In the genomic region with DNA sequence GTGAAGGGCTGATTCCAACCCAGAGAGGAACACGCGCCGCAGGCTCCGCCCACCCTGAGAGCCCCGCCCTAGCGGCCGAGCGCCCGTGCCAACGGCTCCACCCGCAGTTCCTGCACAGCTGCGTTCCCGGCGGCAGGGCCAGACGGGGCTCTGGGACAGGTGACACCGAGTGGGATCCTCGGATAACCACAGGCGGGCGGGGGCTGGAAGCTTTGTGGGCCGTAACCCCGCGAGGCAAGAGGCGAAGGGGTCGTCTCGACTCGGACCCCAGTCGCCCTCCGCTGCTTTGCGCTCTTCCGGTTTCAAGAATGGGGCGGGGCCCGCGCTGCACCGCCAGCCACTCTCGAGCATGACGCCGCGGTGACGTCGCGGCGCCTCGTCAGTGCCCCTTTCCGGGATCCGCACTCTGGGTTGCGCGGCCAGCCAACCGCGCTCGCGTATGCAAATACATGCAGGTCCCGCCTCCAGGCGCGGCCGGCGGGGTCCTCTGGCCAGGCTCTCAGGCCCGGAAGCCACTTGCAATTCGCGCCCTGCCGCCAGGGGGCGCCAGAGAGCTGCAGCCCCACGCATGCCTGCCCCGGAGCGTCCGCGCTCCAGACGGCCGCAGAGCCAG, we compare ENCODE assay signal across 8 mouse cellular contexts. TPM values are rescaled to one million over a fixed set of nuclear protein-coding genes. Genes with fewer than 3 reads are reported as not detected.
DNase-seq lines count a peak whose midpoint lies in the region; ATAC-seq lines count a peak whose summit lies in the region.

Gene Ocel1 (plus strand): TSS at position 63 of the 613 bp plus-strand sequence.

- peaks cover 13% of the 10 kb centered on the region; the same call in 1 of the 2 replicates for H3K79me2 ChIP-seq in macrophage (ENCODE audit: inconsistent target)

- H3K9me3 ChIP-seq in hindbrain, embryonic 16.5 days (ENCODE audit: control insufficient read depth, low read length), result no peaks in the 10 kb centered on the region

- DNase-seq in T-cell, adult 2 months (ENCODE audit: low spot score), result peak; percentile 99
- DNase-seq in cerebellum, postnatal 36 days, result peak; percentile 91 to 96
- peak; percentile 97 for DNase-seq in gastrocnemius, adult 18-20 months (ENCODE audit: low spot score)
- peak; percentile 94 to 98 for DNase-seq in left cerebral cortex, adult 18-20 months (ENCODE audit: low spot score in 2 of 2)
- DNase-seq in right cerebral cortex, adult 18-20 months, result peak; percentile 99
- peak; percentile 84 for DNase-seq in urinary bladder, postnatal 10 days (ENCODE audit: low spot score)

- H3K4me1 ChIP-seq in hindbrain, embryonic 16.5 days (ENCODE audit: control insufficient read depth, insufficient read depth, low read depth, low read length), result peaks cover 22% of the 10 kb centered on the region

- under 1% methylated on average over 67 of the region's 68 CpGs for WGBS in hindbrain, embryonic 16.5 days
- under 1% methylated on average over 65 of the region's 68 CpGs for WGBS in macrophage (ENCODE audit: missing documents)

- peak within 1 kb of the TSS; percentile 77 for H3K9ac ChIP-seq in hindbrain, embryonic 16.5 days (ENCODE audit: low read depth, low read length)

- H3K27me3 ChIP-seq in hindbrain, embryonic 16.5 days (replicated peaks; ENCODE audit: control insufficient read depth, insufficient read depth, low read length), result no peaks in the 10 kb centered on the region

- H3K27ac ChIP-seq in hindbrain, embryonic 16.5 days (ENCODE audit: low read depth, low read length), result peak within 1 kb of the TSS; percentile 89
- H3K27ac ChIP-seq in macrophage, result peak within 1 kb of the TSS; percentile 62

- peaks cover 19% of the 10 kb centered on the region for H3K36me3 ChIP-seq in hindbrain, embryonic 16.5 days (ENCODE audit: control insufficient read depth, insufficient read depth, low read length)
- peaks cover 8% of the 10 kb centered on the region; the same call in 1 of the 2 replicates for H3K36me3 ChIP-seq in macrophage (ENCODE audit: inconsistent target)

- peak within 1 kb of the TSS; percentile 77 for H3K4me3 ChIP-seq in hindbrain, embryonic 16.5 days (ENCODE audit: low read length)
- H3K4me3 ChIP-seq in macrophage (ENCODE audit: inconsistent target), result peak within 1 kb of the TSS; percentile 29

- peak; percentile 86 for ATAC-seq in hindbrain, embryonic 16.5 days

- peak within 1 kb of the TSS; percentile 64 for H3K4me2 ChIP-seq in hindbrain, embryonic 16.5 days (ENCODE audit: low read length)

RNA-seq across cellular contexts. Expression of gene Ocel1, which starts in this region (rescaled TPM):
- total RNA-seq in gastrocnemius, adult 18-20 months (2021), result 1 to 10 TPM; 6.1 to 6.2 TPM
- 5.5 and 6.3 TPM in 2 replicates for polyA plus RNA-seq in hindbrain, embryonic 16.5 days (2015; fragmentation: Nextera tagmentation; extraction: Ambion mirVana)
- 10 to 100 TPM; 15.0 to 16.0 TPM for total RNA-seq in left cerebral cortex, adult 18-20 months (2021)
- 10 to 100 TPM in 23 of 26 experiments, 1 to 10 TPM in 3; 7.5 to 60.0 (median 27.1) TPM for total RNA-seq in macrophage (2018; cell fraction: chromatin; rRNA removed)
- total RNA-seq in macrophage (2018; cell fraction: cytosol; rRNA removed), result 10 to 100 TPM; 11.0 to 31.9 (median 21.0) TPM
- total RNA-seq in macrophage (2018; cell fraction: nucleus; rRNA removed), result 10 to 100 TPM in 23 of 26 experiments, 1 to 10 TPM in 3; 5.8 to 62.8 (median 26.0) TPM
- polyA plus RNA-seq in macrophage (2018), result 10.2 to 15.8 TPM (median 13.3 TPM) in 3 replicates

Comparison
In these comparisons a context has a peak if more than half of its experiments do, and no peak if none do; other contexts are left out.
1. Peak in every context shown above with its lines: DNase-seq, ATAC-seq, H3K4me3 ChIP-seq and H3K27ac ChIP-seq.